Mouse (Mus musculus) E14TG2a.4 (cell line): ENCODE data around the gene Eno1.

Source experiments
- CTCF ChIP-seq: conservative IDR thresholded peaks from 2 replicates; pipeline ENCODE4 v1.5.1; 2014; ENCODE audit warnings: low read length
- NANOG ChIP-seq: IDR thresholded peaks from 2 replicates; pipeline ENCODE4 v1.6.1; 2014; ENCODE audit warnings: borderline replicate concordance, low read length, mixed read lengths
- POU5F1 ChIP-seq: IDR thresholded peaks from 2 replicates; pipeline ENCODE4 v1.6.1; 2014; ENCODE audit warnings: low read length, borderline replicate concordance

- TF ChIP-seq CTCF (no peak), POU5F1 (no peak), NANOG (no peak)
These were observed 20.1 kb upstream of the Eno1 start for GRCm38 (mm10) chr4:150216423-150216822.
